Mouse (Mus musculus): ENCODE measurements at regions not wholly inside any gene's neighbourhood (a gene's known extent, or its start where the extent isn't known, plus 50 kb on each side); places are given as distances from the start of the nearest gene placed in this dataset.
"Not testable (repeated sequence)": the region's sequence is repeated elsewhere in the genome, so short reads cannot be mapped to it uniquely, and the experiment has no call there.

DNA sequence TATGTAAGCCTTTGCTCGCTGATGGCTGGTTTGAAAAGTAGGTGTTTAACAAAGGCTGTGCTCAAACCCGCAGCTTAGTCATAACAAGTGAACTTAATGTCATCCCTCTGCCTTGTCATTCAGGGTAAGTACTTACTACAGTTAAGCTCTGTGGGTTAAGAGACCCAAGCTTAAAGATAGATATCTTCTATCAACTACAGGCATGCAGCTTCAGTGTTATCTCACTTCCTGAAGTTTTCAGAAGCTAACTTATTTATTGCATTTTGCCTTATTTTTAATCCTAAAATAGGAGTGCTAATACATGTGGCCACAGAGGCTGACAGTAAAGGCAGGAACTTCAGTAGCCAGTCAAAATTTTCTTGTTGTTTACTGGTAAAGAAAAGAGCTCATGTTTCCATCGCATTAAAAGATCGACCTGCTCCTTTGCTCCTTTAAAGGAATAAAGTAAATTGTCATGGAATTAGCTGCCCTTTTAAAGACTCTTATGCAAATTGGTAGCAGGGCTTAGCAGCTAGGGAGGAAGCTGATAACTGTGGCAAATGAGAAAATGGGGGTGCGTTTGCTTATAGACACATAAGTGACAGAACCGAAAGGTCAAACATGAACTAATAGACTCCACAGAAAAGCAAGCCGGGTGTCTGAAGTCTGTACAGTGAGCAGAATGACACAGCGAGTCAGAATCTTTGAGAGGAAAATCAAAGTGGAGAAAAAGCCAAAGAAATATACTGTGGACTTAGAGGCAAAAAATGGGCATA lies 55.9 kb upstream of the Inpp4b start:
- intact Hi-C loops (cut with DNase I) = no loop called here
- no peak for DNase-seq

DNA sequence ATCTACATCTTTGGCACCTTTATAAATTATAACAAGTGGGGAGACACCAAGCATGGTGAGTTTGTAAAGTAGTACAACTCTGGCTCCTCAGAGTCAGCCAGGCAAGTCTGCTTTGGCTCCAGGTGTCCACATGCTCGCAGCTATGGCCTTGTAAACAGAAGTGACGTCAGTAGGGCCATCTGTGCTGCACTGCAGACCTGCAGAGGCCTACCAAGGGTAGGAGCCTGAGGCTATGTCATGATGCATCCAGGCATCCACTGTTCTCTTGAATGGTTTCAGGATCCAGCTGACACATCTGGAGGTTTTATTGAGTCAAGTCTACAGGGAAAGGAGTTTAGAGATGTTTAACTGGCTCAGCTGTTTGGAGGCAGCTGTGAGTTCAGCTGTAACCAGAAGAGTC lies 82.3 kb upstream of the Inpp4b start:
- intact Hi-C loops (cut with DNase I) = no loop called here
- DNase-seq = peak in 1 of 2 experiments; percentile 1

GRCm38 (mm10) chr8:81223872-81224271 lies 118.5 kb upstream of the Inpp4b start:
- DNase-seq = no peak
- intact Hi-C loops (cut with DNase I) = no loop called here

GRCm38 (mm10) chr8:81187061-81187790 lies 155.1 kb upstream of the Inpp4b start:
- intact Hi-C loops (cut with DNase I); DNase-seq: not testable (repeated sequence)

- intact Hi-C loops (cut with DNase I) = no loop called here
- no peak for DNase-seq
Measured at GRCm38 (mm10) chr8:81175537-81175936, 160.8 kb upstream of the Usp38 start.

DNA sequence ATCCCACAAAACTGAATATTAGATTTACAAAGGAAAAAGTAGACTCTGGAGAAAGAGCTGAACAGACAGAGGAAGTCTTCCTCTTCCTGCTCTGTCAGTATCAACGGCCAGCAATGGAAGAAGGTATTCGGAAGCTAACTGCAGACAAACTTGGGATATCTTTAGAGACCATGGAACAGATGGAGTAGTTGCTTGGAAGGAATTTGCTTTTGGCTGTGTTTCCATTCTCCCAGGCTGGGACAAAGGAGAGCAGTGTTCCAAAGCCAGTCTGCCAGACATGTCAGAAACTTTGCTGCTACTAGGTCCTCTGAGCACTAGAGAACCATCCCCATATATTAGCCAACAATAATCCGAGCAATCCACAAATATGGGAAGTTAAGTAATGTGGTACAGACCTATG lies 132.5 kb upstream of the Usp38 start:
- peak; percentile 19 to 22 for DNase-seq
- intact Hi-C loops (cut with DNase I) = no loop called here

DNA sequence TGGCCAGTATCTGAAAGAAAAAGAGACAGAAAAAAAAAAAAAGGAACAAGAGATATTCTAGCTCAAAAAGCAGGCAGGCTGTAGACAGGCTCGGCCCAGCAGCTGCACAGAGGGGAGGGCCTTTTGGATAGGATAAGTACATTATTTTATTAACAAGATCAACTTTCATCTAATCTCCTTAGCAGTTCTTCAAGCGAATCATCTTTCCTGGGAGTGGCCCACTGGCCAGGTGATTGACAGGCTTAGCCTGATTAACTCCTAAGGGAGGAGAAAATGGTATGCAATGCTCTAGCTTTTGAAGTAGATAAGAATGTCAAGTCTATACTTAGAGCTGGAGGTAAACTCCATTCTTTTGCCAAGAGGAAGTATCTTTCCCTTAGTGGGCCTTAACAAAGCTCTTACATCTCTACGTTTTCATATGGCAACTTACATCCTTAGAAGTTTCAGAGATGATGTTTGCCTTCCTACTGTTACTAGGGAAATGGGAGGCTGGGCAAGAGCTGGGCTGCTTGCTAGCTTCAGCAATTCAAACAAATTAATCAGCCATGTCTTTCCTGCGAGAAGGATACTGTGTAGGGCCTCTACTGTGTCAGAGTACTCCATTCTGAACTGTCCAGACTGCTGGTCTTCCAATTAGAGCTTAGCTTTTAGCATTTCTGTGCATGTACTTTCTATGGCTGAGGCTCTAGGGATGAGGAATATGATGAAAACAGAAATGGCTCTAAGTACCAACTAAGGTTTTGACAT lies 92.2 kb upstream of the Usp38 start:
- intact Hi-C loops (cut with DNase I) = no loop called here
- DNase-seq = no peak

DNA sequence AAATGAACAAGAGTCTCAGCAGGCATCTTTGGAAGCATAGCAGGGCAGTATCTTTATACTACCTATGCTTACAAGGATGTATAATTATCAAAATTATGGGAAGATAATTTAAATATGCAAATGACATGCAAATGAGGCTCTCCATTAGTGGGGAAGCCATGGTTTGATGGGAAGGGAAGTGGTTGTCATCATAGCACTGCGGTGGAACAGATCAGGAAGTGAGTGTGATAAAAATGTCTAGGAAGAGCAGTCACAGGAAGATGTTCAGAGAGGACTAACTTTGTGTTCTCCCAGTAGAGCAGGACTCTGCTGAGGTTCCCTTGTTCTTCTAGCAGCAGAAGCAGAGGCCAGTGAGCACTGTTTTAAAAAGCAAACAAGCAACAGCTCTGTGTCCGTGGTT lies 84.2 kb upstream of the Usp38 start:
- intact Hi-C loops (cut with DNase I) = no loop called here
- DNase-seq = no peak

DNA sequence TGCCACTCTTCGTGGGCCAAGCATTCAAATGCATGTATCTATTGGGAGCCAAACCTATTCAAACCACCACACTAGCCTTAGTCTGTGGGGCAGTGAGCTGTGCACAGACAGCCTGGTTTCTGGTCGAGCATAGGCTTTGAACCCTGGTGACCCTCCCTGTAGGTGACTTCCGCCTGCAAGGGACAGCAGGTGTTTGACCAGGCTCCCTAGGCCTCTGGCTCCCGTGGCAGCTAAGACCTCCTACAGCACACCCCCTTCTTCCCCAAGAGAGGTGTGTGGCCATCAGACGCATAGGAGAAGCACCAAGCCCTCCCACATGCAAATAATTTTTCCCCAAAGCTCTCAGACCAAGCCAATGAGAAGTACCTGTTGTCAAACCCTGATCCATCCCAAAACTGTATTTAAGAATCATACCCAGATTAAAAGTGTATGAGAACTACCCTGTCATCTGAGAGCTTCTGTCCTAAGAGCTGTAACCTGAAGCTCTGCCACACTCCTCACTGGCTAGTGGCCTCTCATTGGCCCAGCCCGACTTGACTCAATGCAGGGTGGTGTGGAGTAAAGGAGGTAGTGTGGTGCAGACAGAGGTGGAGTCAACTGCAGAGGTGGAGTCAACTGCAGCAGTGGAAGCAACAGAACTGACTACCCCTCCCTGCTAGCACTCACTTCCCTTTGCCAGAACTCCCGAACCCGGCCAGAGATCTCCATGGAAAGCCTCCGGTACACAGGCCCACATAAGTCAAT lies 82.5 kb upstream of the Usp38 start:
- intact Hi-C loops (cut with DNase I) = no loop called here
- DNase-seq = no peak

- DNase-seq = no peak
- intact Hi-C loops (cut with DNase I) = no loop called here
Measured at GRCm38 (mm10) chr8:81095237-81095636, 80.5 kb upstream of the Usp38 start.

GRCm38 (mm10) chr8:81080865-81081637 lies 66.3 kb upstream of the Usp38 start:
- intact Hi-C loops (cut with DNase I) = no loop called here
- DNase-seq = no peak

DNA sequence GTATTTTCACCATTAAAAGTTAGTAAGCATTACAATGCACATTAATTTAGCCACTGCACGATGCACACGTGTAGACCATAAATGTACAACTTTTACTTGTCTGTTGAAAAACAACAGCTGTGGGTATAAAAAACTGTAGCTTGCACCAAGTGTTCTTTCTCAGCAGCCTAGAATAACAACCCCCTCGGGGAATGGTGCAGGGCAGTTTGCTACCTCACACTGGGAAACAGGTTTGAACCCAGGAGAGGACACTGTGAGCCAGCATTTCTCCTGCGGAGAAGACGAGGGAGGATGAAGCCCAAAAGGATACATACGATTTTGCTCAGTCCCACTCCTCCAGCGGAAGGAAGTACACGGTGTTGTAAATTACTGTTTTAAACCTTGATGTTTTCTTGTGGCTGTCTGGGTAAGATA lies 65.2 kb upstream of the Usp38 start:
- DNase-seq = no peak

DNA sequence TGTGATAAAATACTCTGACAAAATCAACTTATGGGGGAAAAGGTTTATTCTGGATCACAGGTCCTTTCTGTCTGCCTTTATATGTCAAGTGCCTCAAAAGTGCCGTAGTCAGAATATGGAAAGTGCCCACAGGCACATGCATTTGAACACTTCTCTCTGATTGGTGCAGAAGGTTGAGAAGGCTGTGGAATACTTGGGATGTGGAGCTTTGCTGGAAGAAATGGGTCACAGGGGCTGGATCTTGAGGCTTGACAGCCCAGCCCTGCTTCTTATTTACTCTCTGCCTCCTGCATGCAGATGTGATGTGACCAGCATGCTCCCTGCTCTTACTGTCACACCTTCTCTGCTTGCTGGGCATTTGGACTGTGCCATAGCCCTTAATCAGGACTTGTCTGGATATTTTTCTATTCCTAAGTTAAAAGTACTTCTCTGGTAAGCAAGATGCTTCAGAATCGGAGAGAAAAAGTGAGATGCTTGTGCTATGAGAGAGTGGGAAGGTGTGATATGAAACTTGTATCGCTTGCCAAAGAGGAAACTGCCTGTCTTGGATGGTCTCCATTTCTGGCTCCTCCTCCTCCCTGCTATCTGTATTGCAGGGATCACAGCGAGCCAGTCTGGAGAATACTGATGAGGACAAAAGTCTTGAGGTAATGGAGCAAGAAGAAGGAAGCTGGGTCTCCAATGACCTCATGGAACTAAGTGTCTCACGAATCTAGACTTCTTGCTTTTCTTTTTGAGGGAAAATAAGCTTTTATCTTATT lies 54.5 kb upstream of the Usp38 start:
- DNase-seq = no peak
- intact Hi-C loops (cut with DNase I) = loop anchor here (10.0 kb wide), 2 partner anchors 276 to 1676 kb away; partner anchors contain the start of gene Inpp4b

More for the DNA sequence above, 65.2 kb upstream of the Usp38 start:
- intact Hi-C loops (cut with DNase I) = no loop called here

DNA sequence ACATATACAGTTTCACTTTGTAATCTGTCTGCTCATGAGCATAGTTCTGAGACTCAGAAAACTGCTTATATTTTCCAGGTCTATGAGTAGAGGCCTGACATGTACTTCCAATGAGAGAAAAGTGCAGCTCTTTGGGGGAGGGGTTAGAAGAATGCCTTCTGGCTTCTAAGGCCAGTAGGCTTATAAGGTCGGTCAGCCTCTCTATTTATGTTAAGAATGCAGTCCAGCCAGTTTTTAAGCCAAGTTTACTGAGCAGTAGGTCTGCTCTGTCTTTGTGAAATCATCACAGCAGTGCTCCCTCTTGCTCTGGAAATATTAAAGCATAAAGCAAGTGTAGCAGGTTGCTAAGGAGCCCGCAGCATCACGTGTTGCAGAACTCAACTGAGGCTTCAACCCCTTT lies 53.8 kb upstream of the Usp38 start:
- no peak for DNase-seq
- intact Hi-C loops (cut with DNase I) = loop anchor here (10.0 kb wide), 2 partner anchors 276 to 1676 kb away; partner anchors contain the start of gene Inpp4b

DNA sequence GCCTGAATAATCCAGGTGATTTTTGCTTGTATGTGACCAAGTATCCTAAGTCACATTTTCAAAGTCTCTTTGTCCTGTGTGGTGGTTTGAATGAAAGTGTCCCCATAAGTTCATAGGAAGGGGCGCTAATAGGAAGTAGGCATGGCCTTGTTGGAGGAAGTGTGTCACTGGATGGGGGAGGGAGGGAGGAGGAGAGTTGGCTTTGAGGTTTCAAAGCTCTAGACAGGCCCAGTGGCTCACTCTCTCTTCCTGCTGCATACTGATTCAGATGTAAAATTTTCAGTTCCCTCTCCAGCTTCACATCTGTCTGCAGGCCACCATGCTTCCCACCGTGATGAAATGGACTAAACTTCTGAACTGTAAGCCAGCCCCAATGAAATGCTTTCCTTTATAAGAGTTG lies 52.0 kb upstream of the Usp38 start:
- intact Hi-C loops (cut with DNase I) = loop anchor here (10.0 kb wide), 2 partner anchors 278 to 1678 kb away; partner anchors contain the start of gene Inpp4b
- no peak for DNase-seq

All from heart, postnatal 10 days (tissue).